Mouse (Mus musculus): ENCODE results near the gene Naa40. TPM values are rescaled to one million over a fixed set of nuclear protein-coding genes. Genes with fewer than 3 reads are reported as not detected.

Naa40 gene
- polyA plus RNA-seq, 1 experiment from 2014 or later, result 51.9 TPM

DNA sequence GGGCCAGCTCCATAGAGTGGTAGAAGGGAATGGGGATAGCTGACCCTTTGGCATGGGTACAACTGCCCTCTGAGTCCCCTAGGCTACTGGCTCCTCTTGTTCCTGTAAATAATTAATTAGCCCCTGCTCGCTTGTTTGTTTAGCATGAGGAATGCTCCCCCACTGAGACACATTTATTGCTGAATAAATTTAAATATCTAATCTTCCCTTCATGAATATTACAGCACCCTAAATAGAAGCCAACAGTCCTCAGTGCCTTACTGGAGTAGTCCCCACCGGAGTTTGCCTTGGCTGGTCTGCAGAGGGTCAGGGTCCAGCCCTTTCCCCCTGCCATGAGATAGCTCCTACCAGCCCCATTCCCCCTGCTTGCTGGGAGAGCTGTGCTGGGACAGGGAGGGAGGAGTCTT lies 48.4 kb downstream of the Naa40 start:
- Histone ChIP-seq H3K4me2 (ENCODE audit: low read depth, low read length) (no peak overlapping the region), H3K9me3 (ENCODE audit: control insufficient read depth, low read length) (no peaks in the 10 kb centered on the region), H3K36me3 (ENCODE audit: control insufficient read depth, insufficient read depth, low read length) (no peaks in the 10 kb centered on the region), H3K9ac (ENCODE audit: low read depth, low read length) (no peak overlapping the region), H3K27ac (ENCODE audit: low read length) (peak overlapping the region; percentile 66; the same call in 1 of the 2 replicates), H3K27me3 (replicated peaks; ENCODE audit: control insufficient read depth, insufficient read depth, low read length) (no peaks in the 10 kb centered on the region), H3K4me1 (ENCODE audit: control insufficient read depth, insufficient read depth, low read length) (peaks cover 44% of the 10 kb centered on the region), H3K4me3 (ENCODE audit: low read length) (no peak overlapping the region)
- 50% methylated on average over 2 of the region's 2 CpGs for WGBS
- no peak for ATAC-seq

DNA sequence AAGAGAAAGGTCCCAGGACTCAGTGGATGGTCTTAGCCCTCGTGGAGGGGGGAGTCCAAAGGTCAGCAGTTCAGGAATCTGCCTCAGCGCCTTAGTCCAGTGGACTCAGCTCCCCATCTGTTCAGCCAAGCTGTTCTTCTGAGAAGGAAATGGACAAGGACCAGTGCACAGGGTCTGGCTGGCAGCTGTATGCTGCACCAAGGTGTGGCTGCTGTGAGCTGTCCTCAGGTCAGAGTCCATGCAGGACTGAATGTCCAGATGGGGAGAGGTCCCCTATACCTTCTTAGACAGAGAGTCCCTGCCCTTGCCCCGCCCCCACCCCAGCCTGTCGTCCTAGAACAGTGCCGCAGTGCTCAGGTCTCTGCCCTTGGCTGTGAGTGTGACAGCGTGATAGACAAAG lies 49.3 kb downstream of the Naa40 start:
- peak overlapping the region; percentile 33 for H3K9ac ChIP-seq (ENCODE audit: low read depth, low read length)
- ATAC-seq, result peak; percentile 70
- H3K4me3 ChIP-seq (ENCODE audit: low read length), result no peak overlapping the region
- H3K27me3 ChIP-seq (replicated peaks; ENCODE audit: control insufficient read depth, insufficient read depth, low read length), result peaks cover under 1% of the 10 kb centered on the region; the same call in 1 of the 2 replicates
- no peak overlapping the region for H3K4me2 ChIP-seq (ENCODE audit: low read depth, low read length)
- H3K27ac ChIP-seq (ENCODE audit: low read length), result peak overlapping the region; percentile 66
- WGBS, result 26% methylated on average over 6 of the region's 6 CpGs
- no peaks in the 10 kb centered on the region for H3K9me3 ChIP-seq (ENCODE audit: control insufficient read depth, low read length)
- H3K36me3 ChIP-seq (ENCODE audit: control insufficient read depth, insufficient read depth, low read length), result no peaks in the 10 kb centered on the region
- H3K4me1 ChIP-seq (ENCODE audit: control insufficient read depth, insufficient read depth, low read length), result peaks cover 41% of the 10 kb centered on the region

DNA sequence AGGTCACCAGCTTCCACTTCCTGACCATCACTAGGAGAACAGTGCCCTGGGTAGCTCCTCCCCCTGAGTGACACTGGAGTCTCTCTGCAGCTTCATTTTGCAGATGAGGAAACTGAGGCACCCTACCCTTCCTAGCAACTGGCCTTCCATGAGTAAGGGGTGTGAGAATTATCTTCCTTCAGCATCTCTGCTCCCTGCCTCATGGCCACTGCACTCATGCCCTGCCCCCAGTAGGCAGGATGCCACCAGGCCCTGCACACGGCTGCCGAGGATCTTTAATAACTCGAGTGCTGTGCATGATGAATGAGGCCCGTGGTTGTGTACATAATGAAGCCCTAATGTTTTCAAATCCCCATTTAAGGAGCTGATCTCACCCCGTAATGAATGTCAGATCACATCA lies 50.0 kb downstream of the Naa40 start:
- H3K4me1 ChIP-seq (ENCODE audit: control insufficient read depth, insufficient read depth, low read length), result peaks cover 41% of the 10 kb centered on the region
- no peak overlapping the region for H3K4me3 ChIP-seq (ENCODE audit: low read length)
- ATAC-seq, result no peak
- peaks cover 3% of the 10 kb centered on the region; the same call in 1 of the 2 replicates for H3K27me3 ChIP-seq (replicated peaks; ENCODE audit: control insufficient read depth, insufficient read depth, low read length)
- no peaks in the 10 kb centered on the region for H3K9me3 ChIP-seq (ENCODE audit: control insufficient read depth, low read length)
- WGBS, result 31% methylated on average over 5 of the region's 5 CpGs
- no peak overlapping the region for H3K4me2 ChIP-seq (ENCODE audit: low read depth, low read length)
- peak overlapping the region; percentile 66; the same call in 1 of the 2 replicates for H3K27ac ChIP-seq (ENCODE audit: low read length)
- peak overlapping the region; percentile 22; the same call in 1 of the 2 replicates for H3K9ac ChIP-seq (ENCODE audit: low read depth, low read length)
- H3K36me3 ChIP-seq (ENCODE audit: control insufficient read depth, insufficient read depth, low read length), result no peaks in the 10 kb centered on the region

DNA sequence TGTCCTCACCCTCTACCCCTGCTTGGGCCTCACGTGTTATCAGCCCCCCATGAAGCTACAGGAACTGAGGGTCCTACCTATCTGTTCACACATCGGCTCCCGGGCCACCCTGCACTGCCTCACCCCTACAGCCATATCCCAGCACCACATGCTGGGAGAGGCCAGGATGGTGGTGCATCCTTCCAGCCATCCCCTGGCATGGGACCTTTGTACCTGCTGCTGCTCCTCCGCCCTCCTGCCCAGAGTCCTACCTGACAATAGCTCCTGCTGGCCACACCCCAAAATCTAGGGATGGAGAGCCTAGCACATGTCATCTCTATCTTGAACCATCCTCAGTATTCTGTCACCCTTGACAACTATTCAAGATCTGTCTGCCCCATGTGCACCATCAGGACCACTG lies 52.0 kb downstream of the Naa40 start:
- Histone ChIP-seq H3K4me1 (ENCODE audit: control insufficient read depth, insufficient read depth, low read length) (peaks cover 52% of the 10 kb centered on the region), H3K9me3 (ENCODE audit: control insufficient read depth, low read length) (no peaks in the 10 kb centered on the region), H3K4me3 (ENCODE audit: low read length) (no peak overlapping the region), H3K27ac (ENCODE audit: low read length) (no peak overlapping the region), H3K4me2 (ENCODE audit: low read depth, low read length) (no peak overlapping the region), H3K9ac (ENCODE audit: low read depth, low read length) (no peak overlapping the region), H3K36me3 (ENCODE audit: control insufficient read depth, insufficient read depth, low read length) (no peaks in the 10 kb centered on the region), H3K27me3 (replicated peaks; ENCODE audit: control insufficient read depth, insufficient read depth, low read length) (peaks cover 3% of the 10 kb centered on the region; the same call in 1 of the 2 replicates)
- no peak for ATAC-seq
- WGBS, result 51% methylated on average over 4 of the region's 4 CpGs

DNA sequence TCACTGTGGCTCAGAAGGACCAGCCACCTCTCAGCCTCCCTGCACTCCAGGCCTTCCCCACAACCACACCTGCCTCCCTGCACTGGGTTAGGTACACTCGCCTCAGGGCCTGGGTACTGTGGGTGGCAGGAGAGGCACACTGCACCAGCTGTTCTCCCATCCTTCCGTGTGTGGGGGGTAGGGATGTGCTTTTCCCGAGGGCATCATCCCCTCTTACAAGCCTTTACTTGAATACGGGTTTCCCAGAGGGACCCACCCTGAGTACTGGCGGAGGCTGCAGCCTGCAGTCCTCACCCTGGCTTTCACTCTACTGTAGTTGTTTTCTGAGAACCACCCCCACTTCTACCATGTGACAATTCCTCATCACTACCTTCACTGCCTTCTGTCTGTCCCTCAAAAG lies 53.8 kb downstream of the Naa40 start:
- no peak overlapping the region for H3K4me2 ChIP-seq (ENCODE audit: low read depth, low read length)
- no peak overlapping the region for H3K9ac ChIP-seq (ENCODE audit: low read depth, low read length)
- no peak for ATAC-seq
- peaks cover 3% of the 10 kb centered on the region; the same call in 1 of the 2 replicates for H3K27me3 ChIP-seq (replicated peaks; ENCODE audit: control insufficient read depth, insufficient read depth, low read length)
- H3K36me3 ChIP-seq (ENCODE audit: control insufficient read depth, insufficient read depth, low read length), result no peaks in the 10 kb centered on the region
- H3K27ac ChIP-seq (ENCODE audit: low read length), result no peak overlapping the region; the same call in 1 of the 2 replicates
- 66% methylated on average over 5 of the region's 5 CpGs for WGBS
- H3K9me3 ChIP-seq (ENCODE audit: control insufficient read depth, low read length), result no peaks in the 10 kb centered on the region
- H3K4me1 ChIP-seq (ENCODE audit: control insufficient read depth, insufficient read depth, low read length), result peaks cover 54% of the 10 kb centered on the region
- no peak overlapping the region for H3K4me3 ChIP-seq (ENCODE audit: low read length)

DNA sequence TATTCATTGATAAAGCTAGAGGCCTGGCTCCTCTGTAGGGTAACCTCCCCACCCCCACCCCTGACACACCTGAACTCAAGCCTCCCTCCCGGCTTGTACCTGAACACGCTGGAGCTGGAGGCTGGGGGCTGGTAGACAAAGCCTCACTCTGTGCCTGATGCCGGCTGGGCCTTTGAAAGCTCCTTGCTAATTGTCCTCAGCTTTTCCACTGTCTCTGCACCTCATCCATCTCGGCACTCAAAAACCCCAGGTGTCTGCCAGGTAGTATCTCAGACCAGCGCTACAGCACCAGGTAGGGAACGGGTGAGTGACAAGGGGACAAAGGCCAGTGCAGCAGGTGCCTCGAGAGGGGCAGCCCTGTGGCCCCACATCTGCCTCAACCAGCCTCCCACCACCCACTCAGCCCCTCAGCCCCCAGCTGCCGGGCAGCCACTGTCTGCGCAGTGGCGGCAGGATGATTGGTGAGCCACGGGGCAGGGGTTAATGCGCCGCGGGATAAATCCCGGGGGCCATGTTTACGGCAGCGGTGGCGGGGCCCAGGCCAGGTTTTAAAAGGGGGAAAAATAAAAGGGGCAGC lies 55.2 kb downstream of the Naa40 start:
- H3K36me3 ChIP-seq (ENCODE audit: control insufficient read depth, insufficient read depth, low read length), result no peaks in the 10 kb centered on the region
- H3K4me3 ChIP-seq (ENCODE audit: low read length), result peak overlapping the region; percentile 3; the same call in 1 of the 2 replicates
- H3K4me2 ChIP-seq (ENCODE audit: low read depth, low read length), result peak overlapping the region; percentile 26
- H3K27ac ChIP-seq (ENCODE audit: low read length), result no peak overlapping the region; the same call in 1 of the 2 replicates
- peak; percentile 41 for ATAC-seq
- WGBS, result 17% methylated on average over 18 of the region's 18 CpGs
- H3K9me3 ChIP-seq (ENCODE audit: control insufficient read depth, low read length), result no peaks in the 10 kb centered on the region
- peaks cover 48% of the 10 kb centered on the region for H3K4me1 ChIP-seq (ENCODE audit: control insufficient read depth, insufficient read depth, low read length)
- H3K27me3 ChIP-seq (replicated peaks; ENCODE audit: control insufficient read depth, insufficient read depth, low read length), result peaks cover 3% of the 10 kb centered on the region; the same call in 1 of the 2 replicates
- peak overlapping the region; percentile 45; the same call in 1 of the 2 replicates for H3K9ac ChIP-seq (ENCODE audit: low read depth, low read length)

DNA sequence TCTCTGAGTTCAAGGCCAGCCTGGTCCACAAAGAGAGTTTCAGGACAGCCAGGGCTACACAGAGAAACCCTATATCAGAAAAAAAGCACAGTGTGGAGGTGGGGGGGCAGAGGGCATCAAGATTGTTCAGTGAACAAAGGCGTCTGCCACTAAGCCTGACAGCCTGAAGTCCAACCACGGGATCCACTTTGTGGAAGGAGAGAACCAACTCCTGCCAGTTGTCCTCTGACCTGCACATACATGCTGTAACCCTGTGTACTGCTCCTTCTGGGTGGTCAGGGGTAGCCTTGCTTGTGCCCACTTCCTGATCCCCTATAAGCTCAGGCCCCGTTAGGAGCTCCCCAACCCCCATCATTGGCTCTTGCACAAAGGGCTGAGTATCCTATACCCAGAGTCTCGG lies 55.9 kb downstream of the Naa40 start:
- H3K27me3 ChIP-seq (replicated peaks; ENCODE audit: control insufficient read depth, insufficient read depth, low read length), result peaks cover 3% of the 10 kb centered on the region; the same call in 1 of the 2 replicates
- H3K4me3 ChIP-seq (ENCODE audit: low read length), result no peak overlapping the region
- no peaks in the 10 kb centered on the region for H3K9me3 ChIP-seq (ENCODE audit: control insufficient read depth, low read length)

DNA sequence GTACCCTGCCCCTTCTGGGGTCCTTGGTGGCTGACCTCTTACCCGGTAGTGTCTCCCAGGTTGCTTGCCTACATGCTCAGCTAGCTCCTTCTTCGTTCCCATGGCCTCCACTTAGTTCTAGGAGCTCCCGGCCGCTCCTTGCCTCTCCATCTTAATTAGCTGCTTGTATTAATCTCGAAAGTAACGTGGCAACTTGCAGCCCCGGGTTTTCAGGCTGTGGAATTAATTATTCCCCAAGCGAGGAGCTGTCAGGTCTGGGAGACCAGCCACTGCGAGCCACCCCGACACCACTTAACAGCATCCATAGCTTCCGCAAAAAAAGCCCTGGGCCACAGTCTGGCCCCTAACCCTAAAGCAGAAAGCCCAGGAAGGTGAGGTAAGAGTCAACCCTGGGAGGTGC lies 57.6 kb downstream of the Naa40 start:
- no peak overlapping the region for H3K27ac ChIP-seq (ENCODE audit: low read length)
- H3K36me3 ChIP-seq (ENCODE audit: control insufficient read depth, insufficient read depth, low read length), result no peaks in the 10 kb centered on the region
- ATAC-seq, result no peak
- H3K4me1 ChIP-seq (ENCODE audit: control insufficient read depth, insufficient read depth, low read length), result peaks cover 44% of the 10 kb centered on the region
- peaks cover 3% of the 10 kb centered on the region; the same call in 1 of the 2 replicates for H3K27me3 ChIP-seq (replicated peaks; ENCODE audit: control insufficient read depth, insufficient read depth, low read length)
- no peak overlapping the region for H3K4me3 ChIP-seq (ENCODE audit: low read length)
- no peak overlapping the region for H3K9ac ChIP-seq (ENCODE audit: low read depth, low read length)
- no peak overlapping the region for H3K4me2 ChIP-seq (ENCODE audit: low read depth, low read length)
- no peaks in the 10 kb centered on the region for H3K9me3 ChIP-seq (ENCODE audit: control insufficient read depth, low read length)
- 74% methylated on average over 11 of the region's 11 CpGs for WGBS

More for the DNA sequence above, 55.9 kb downstream of the Naa40 start:
- H3K27ac ChIP-seq (ENCODE audit: low read length), result no peak overlapping the region; the same call in 1 of the 2 replicates
- 0 out of 2 replicates have a peak overlapping the region, but pooled peaks have one; percentile 26 for H3K4me2 ChIP-seq (ENCODE audit: low read depth, low read length)
- WGBS, result 66% methylated on average over 4 of the region's 4 CpGs
- no peak for ATAC-seq
- H3K4me1 ChIP-seq (ENCODE audit: control insufficient read depth, insufficient read depth, low read length), result peaks cover 48% of the 10 kb centered on the region
- peak overlapping the region; percentile 25; the same call in 1 of the 2 replicates for H3K9ac ChIP-seq (ENCODE audit: low read depth, low read length)
- no peaks in the 10 kb centered on the region for H3K36me3 ChIP-seq (ENCODE audit: control insufficient read depth, insufficient read depth, low read length)

DNA sequence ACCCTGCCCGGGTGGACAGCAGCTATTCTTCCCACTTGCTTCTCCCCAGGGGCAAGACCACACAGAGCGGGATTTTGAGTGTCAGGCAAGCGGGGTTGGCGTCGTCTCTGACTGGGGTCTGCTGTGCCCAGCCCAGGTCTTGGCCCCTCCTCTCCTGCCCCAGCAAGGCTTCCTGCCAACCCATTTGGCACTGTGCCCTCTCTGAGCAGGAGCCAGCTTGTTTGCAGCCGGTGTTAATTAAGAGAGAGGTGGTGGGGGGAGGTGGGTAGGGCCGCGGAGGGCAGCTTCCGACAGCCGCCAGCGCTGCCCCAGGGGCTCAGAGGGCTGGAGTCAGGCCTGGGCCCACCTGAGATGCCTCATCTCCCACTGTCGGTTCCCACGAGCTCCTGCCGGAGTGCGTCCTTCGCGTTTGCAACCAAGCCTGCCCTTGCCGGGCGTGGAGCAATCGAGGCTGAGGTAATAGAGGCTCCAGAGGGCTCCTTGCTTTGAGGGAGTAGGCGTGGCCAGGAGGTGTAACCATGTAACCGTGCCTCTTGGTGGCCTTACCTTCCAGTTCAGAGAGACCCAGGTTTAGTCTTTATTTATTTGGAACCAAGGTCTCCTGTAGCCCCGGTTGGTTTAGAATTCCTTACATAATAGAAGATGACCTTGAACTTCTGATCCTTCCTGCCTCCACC lies 58.6 kb downstream of the Naa40 start:
- peak overlapping the region; percentile 51 for H3K4me2 ChIP-seq (ENCODE audit: low read depth, low read length)
- no peak overlapping the region; the same call in 1 of the 2 replicates for H3K4me3 ChIP-seq (ENCODE audit: low read length)
- peak overlapping the region; percentile 30 for H3K27ac ChIP-seq (ENCODE audit: low read length)
- peaks cover 45% of the 10 kb centered on the region for H3K4me1 ChIP-seq (ENCODE audit: control insufficient read depth, insufficient read depth, low read length)
- ATAC-seq, result peak; percentile 74
- H3K9me3 ChIP-seq (ENCODE audit: control insufficient read depth, low read length), result no peaks in the 10 kb centered on the region
- H3K27me3 ChIP-seq (replicated peaks; ENCODE audit: control insufficient read depth, insufficient read depth, low read length), result peaks cover 3% of the 10 kb centered on the region; the same call in 1 of the 2 replicates
- 11% methylated on average over 23 of the region's 23 CpGs for WGBS
- no peaks in the 10 kb centered on the region for H3K36me3 ChIP-seq (ENCODE audit: control insufficient read depth, insufficient read depth, low read length)
- H3K9ac ChIP-seq (ENCODE audit: low read depth, low read length), result peak overlapping the region; percentile 42; the same call in 1 of the 2 replicates

Data from intestine, embryonic 16.5 days (tissue).